Mouse (Mus musculus): ENCODE measurements around the gene Bglap2. TPM values are rescaled to one million over a fixed set of nuclear protein-coding genes. Genes with fewer than 3 reads are reported as not detected.

The Bglap2 gene
- polyA plus RNA-seq, 1 experiment from 2014 or later: 27.0 TPM

DNA sequence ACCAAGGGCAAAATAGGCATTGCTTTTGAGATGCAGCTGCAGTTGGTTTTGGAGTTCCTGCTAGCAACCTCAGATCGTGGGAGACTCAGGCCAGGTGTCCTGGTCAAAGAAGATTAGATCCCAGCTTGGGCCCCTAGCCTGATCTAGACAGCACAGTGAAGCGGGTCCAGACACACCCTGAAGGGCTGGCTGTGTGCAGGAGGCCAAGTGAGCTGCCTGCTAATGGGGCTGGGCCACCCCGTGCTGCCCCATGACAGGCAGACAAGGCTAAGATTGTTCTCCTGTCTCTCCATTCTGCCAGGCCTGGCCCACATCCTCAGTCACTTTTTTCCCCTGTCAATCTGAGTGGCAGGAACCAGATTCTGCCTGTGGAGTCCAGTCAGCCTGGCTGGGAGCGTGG is 14.8 kb downstream of the Bglap2 start:
- peaks cover 16% of the 10 kb centered on the region for H3K27me3 ChIP-seq (replicated peaks; ENCODE audit: control insufficient read depth, insufficient read depth, low read length)
- H3K4me3 ChIP-seq (ENCODE audit: low read depth, low read length): no peak overlapping the region
- no peaks in the 10 kb centered on the region for H3K9me3 ChIP-seq (ENCODE audit: control insufficient read depth, low read length)
- peaks cover 38% of the 10 kb centered on the region for H3K36me3 ChIP-seq (ENCODE audit: control insufficient read depth, insufficient read depth, low read length)
- 46% methylated on average over 4 of the region's 4 CpGs for WGBS
- peak overlapping the region; percentile 48; the same call in 1 of the 2 replicates for H3K27ac ChIP-seq (replicated peaks; ENCODE audit: low read depth, low read length)
- DNase-seq (ENCODE audit: low spot score): no peak
- peaks cover 6% of the 10 kb centered on the region; the same call in 1 of the 2 replicates for H3K4me1 ChIP-seq (ENCODE audit: control insufficient read depth, insufficient read depth, low read length)
- no peak overlapping the region for H3K4me2 ChIP-seq (ENCODE audit: low read depth, low read length)
- ATAC-seq (ENCODE audit: low read depth): no peak
- no peak overlapping the region for H3K9ac ChIP-seq (ENCODE audit: low read depth, low read length)

DNA sequence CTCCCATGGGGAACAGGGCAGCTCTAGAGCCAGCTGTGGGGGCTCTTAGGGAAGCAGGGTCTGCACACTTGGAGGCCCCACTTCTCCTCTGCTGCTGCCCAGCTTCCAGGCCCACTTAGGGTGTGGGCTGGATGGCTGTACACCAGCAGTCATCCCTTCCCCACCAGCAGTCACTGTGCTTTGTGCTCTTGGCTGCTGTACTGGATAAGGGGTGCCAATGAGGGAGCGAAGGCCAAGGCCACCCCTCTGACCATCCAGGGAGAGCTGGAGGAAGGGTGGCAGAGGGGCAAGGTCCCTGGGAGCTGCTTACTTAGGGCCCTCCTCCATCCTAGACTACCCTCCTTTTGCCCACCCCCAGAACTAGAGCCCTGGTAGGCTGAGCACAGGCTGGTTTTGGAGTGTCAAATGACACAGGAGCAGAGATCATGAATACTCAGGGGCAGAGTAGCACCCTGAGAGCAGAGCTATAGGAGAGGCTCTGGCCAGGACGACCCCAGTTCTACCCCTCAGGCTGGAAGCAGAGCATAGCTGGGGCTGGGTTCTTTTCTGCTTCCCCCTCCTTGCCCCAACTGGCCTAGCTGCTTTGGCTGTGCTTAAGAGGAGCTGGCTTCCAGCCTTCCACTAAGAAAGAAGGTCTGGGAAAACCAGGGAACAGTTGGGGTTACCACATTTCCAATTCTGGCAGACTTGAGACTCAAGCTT is 16.7 kb downstream of the Bglap2 start:
- H3K27me3 ChIP-seq (replicated peaks; ENCODE audit: control insufficient read depth, insufficient read depth, low read length): peaks cover 16% of the 10 kb centered on the region
- peaks cover 6% of the 10 kb centered on the region; the same call in 1 of the 2 replicates for H3K4me1 ChIP-seq (ENCODE audit: control insufficient read depth, insufficient read depth, low read length)
- peaks cover 57% of the 10 kb centered on the region for H3K36me3 ChIP-seq (ENCODE audit: control insufficient read depth, insufficient read depth, low read length)
- H3K4me3 ChIP-seq (ENCODE audit: low read depth, low read length): no peak overlapping the region
- 83% methylated on average over 2 of the region's 2 CpGs for WGBS
- ATAC-seq (ENCODE audit: low read depth) (no peak), DNase-seq (ENCODE audit: low spot score) (no peak)
- H3K9me3 ChIP-seq (ENCODE audit: control insufficient read depth, low read length): no peaks in the 10 kb centered on the region
- no peak overlapping the region for H3K4me2 ChIP-seq (ENCODE audit: low read depth, low read length)
- H3K27ac ChIP-seq (replicated peaks; ENCODE audit: low read depth, low read length): no peak overlapping the region
- no peak overlapping the region for H3K9ac ChIP-seq (ENCODE audit: low read depth, low read length)

DNA sequence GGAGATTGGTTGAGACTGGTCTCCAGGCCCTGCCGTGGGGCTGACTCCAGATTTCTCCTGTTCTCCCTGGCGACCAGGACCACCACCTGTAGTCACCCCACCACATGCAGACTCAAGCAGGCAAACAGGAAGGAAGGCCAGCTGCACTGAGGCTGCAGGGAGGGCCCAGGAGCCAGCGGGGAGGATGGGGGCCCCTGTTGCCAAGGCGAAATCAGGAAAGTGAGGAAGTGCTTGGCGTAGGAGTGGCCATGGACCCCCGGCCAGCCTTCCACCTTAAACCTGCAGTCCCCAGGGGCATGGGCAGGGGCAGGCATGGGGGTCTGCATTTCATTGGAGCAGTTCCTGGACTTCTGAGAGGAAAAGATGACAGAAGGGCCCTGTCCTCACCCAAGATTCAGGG is 17.4 kb downstream of the Bglap2 start:
- H3K4me1 ChIP-seq (ENCODE audit: control insufficient read depth, insufficient read depth, low read length): peaks cover 6% of the 10 kb centered on the region; the same call in 1 of the 2 replicates
- peaks cover 12% of the 10 kb centered on the region for H3K27me3 ChIP-seq (replicated peaks; ENCODE audit: control insufficient read depth, insufficient read depth, low read length)
- H3K9me3 ChIP-seq (ENCODE audit: control insufficient read depth, low read length): no peaks in the 10 kb centered on the region
- WGBS: 80% methylated on average over 6 of the region's 6 CpGs
- H3K9ac ChIP-seq (ENCODE audit: low read depth, low read length): no peak overlapping the region
- no peak overlapping the region for H3K4me3 ChIP-seq (ENCODE audit: low read depth, low read length)
- H3K36me3 ChIP-seq (ENCODE audit: control insufficient read depth, insufficient read depth, low read length): peaks cover 64% of the 10 kb centered on the region
- no peak for ATAC-seq (ENCODE audit: low read depth)
- no peak overlapping the region for H3K4me2 ChIP-seq (ENCODE audit: low read depth, low read length)
- H3K27ac ChIP-seq (replicated peaks; ENCODE audit: low read depth, low read length): no peak overlapping the region
- DNase-seq (ENCODE audit: low spot score): no peak

DNA sequence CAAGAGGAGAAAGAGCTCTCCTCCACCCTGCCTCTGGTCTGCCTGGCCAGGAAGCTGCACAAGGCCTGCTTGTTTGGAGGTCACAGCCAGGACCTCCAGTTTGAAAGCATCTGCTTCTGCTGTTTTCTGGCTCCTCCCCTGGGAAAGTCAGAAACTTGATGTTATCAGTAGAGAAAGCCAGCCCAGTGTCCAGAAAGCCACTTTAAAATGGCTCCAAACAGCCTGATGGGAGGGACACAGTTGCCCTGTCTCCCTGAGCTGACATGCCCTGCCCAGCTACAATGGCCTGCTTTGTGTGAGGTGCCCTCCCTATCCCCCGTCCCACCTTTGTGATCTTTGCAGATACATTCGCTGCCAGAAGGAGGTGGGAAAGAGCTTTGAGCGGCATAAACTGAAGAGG is 18.5 kb downstream of the Bglap2 start:
- H3K4me2 ChIP-seq (ENCODE audit: low read depth, low read length): no peak overlapping the region
- H3K9me3 ChIP-seq (ENCODE audit: control insufficient read depth, low read length): no peaks in the 10 kb centered on the region
- H3K27ac ChIP-seq (replicated peaks; ENCODE audit: low read depth, low read length): no peak overlapping the region
- H3K9ac ChIP-seq (ENCODE audit: low read depth, low read length): no peak overlapping the region
- ATAC-seq (ENCODE audit: low read depth) (no peak), DNase-seq (ENCODE audit: low spot score) (no peak)
- H3K27me3 ChIP-seq (replicated peaks; ENCODE audit: control insufficient read depth, insufficient read depth, low read length): 0 out of 2 replicates have a peak, but pooled peaks cover 2% of the 10 kb centered on the region
- 39% methylated on average over 3 of the region's 3 CpGs for WGBS
- H3K4me1 ChIP-seq (ENCODE audit: control insufficient read depth, insufficient read depth, low read length): peaks cover 6% of the 10 kb centered on the region; the same call in 1 of the 2 replicates
- no peak overlapping the region for H3K4me3 ChIP-seq (ENCODE audit: low read depth, low read length)
- peaks cover 75% of the 10 kb centered on the region for H3K36me3 ChIP-seq (ENCODE audit: control insufficient read depth, insufficient read depth, low read length)

DNA sequence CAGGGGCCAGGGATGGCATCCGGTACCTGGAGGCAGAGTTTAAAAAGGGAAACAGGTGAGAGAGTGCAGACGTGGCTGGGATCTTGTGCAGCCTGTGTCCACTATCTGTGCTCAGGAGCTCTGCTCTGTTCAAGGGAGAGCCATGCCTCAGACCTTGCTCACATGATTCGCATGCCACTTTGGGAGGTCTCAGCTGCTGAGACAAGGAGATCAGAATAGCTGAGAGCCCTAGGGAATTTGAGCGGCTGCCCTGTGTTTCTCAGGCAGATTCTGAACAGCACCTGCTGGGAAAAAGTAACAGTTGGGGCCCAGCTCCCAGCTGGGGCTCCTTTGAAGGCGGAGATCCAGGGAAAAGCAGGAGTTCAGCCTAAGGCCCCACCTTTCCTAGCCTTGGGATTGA is 18.9 kb downstream of the Bglap2 start:
- no peak overlapping the region for H3K9ac ChIP-seq (ENCODE audit: low read depth, low read length)
- WGBS: 60% methylated on average over 5 of the region's 5 CpGs
- no peaks in the 10 kb centered on the region for H3K9me3 ChIP-seq (ENCODE audit: control insufficient read depth, low read length)
- H3K27me3 ChIP-seq (replicated peaks; ENCODE audit: control insufficient read depth, insufficient read depth, low read length): no peaks in the 10 kb centered on the region
- H3K4me1 ChIP-seq (ENCODE audit: control insufficient read depth, insufficient read depth, low read length): 0 out of 2 replicates have a peak, but pooled peaks cover 2% of the 10 kb centered on the region
- H3K4me3 ChIP-seq (ENCODE audit: low read depth, low read length): no peak overlapping the region
- H3K27ac ChIP-seq (replicated peaks; ENCODE audit: low read depth, low read length): no peak overlapping the region
- peaks cover 79% of the 10 kb centered on the region for H3K36me3 ChIP-seq (ENCODE audit: control insufficient read depth, insufficient read depth, low read length)
- ATAC-seq (ENCODE audit: low read depth) (peak; percentile 19; the same call in 1 of the 2 replicates), DNase-seq (ENCODE audit: low spot score) (peak; percentile 66)
- no peak overlapping the region for H3K4me2 ChIP-seq (ENCODE audit: low read depth, low read length)

DNA sequence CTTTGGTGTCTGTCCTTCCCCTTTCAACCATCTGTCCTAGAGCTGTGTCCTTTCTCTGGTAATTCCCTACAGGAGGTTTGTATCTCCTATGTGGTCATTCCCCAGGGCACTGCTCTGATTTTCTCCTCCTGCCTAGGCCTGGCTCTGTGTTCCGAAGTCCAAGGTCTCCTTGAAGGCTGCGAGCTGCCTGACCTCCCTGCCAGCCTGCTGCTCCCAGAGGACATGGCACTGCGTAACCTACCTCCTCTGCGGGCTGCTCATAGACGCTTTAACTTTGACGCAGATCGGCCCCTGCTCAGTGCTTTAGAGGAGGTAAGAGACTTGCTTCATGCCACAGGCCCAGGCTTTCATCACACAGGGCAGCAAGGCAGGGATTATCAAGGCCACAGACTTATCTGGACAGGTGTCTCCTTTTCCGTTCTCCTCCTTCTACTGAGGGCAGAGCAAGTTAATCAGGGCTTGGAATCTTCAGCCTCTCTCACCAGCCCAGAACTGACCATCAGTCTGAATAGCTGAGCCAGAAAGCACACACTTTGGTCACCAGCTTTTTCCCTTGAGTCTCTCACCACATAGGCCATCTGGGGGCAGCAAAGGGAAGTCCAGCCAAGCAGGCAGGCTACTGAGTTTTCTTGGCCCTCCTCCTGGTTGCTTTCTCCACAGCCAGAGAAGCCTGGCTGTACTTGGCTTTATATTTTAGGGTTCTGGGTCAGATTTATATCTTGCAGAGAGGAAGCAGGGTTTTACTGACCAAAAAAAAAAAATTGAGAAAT is 23.9 kb downstream of the Bglap2 start:
- H3K27ac ChIP-seq (replicated peaks; ENCODE audit: low read depth, low read length): no peak overlapping the region
- H3K27me3 ChIP-seq (replicated peaks; ENCODE audit: control insufficient read depth, insufficient read depth, low read length): no peaks in the 10 kb centered on the region
- no peaks in the 10 kb centered on the region for H3K9me3 ChIP-seq (ENCODE audit: control insufficient read depth, low read length)
- H3K4me2 ChIP-seq (ENCODE audit: low read depth, low read length): no peak overlapping the region
- ATAC-seq (ENCODE audit: low read depth) (no peak), DNase-seq (ENCODE audit: low spot score) (no peak)
- H3K36me3 ChIP-seq (ENCODE audit: control insufficient read depth, insufficient read depth, low read length): peaks cover 98% of the 10 kb centered on the region
- H3K4me3 ChIP-seq (ENCODE audit: low read depth, low read length): no peak overlapping the region
- WGBS: 97% methylated on average over 8 of the region's 8 CpGs
- no peaks in the 10 kb centered on the region for H3K4me1 ChIP-seq (ENCODE audit: control insufficient read depth, insufficient read depth, low read length)
- no peak overlapping the region for H3K9ac ChIP-seq (ENCODE audit: low read depth, low read length)

DNA sequence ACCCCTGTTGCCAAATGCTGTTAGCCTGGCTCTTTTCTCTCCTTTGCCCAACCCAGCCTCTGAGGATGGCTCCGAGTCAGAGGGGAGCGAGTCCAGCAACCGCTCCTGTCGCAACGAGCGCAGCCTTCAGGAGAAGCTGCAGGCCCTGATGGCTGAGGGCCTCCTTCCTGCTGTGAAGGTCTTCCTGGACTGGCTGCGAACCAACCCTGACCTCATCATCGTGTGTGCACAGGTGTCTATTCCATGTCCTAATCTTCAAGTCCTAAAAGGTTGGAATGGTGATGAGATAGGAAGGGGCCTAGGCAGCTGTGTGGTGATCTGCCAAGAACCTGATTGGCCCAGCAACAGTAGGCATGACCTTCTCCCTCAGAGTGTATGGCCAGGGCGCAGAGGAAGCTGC is 25.6 kb downstream of the Bglap2 start:
- Histone ChIP-seq H3K4me3 (ENCODE audit: low read depth, low read length) (no peak overlapping the region), H3K36me3 (ENCODE audit: control insufficient read depth, insufficient read depth, low read length) (peaks cover 98% of the 10 kb centered on the region), H3K9ac (ENCODE audit: low read depth, low read length) (no peak overlapping the region), H3K4me1 (ENCODE audit: control insufficient read depth, insufficient read depth, low read length) (no peaks in the 10 kb centered on the region), H3K27me3 (replicated peaks; ENCODE audit: control insufficient read depth, insufficient read depth, low read length) (no peaks in the 10 kb centered on the region), H3K9me3 (ENCODE audit: control insufficient read depth, low read length) (no peaks in the 10 kb centered on the region), H3K27ac (replicated peaks; ENCODE audit: low read depth, low read length) (no peak overlapping the region), H3K4me2 (ENCODE audit: low read depth, low read length) (no peak overlapping the region)
- ATAC-seq (ENCODE audit: low read depth) (no peak), DNase-seq (ENCODE audit: low spot score) (no peak)
- WGBS: 90% methylated on average over 9 of the region's 9 CpGs

DNA sequence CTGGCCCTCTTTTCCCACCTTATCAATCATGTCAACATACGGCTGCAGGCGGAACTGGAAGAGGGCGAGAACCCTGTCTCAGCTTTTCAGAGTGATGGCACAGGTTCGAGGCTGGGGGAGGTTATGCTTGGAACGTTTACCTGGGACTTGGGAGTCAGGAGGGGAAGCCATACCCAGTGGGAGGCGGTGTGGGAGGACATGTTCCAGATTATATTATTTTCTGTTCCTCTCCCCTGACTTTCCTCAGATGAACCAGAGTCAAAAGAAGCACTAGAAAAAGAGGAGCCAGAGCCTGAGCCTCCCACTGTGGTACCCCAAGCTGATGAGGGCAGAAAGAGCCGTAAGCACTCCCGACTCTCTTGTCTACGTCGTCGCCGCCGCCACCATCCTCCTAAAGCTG is 27.8 kb downstream of the Bglap2 start:
- Histone ChIP-seq H3K9ac (ENCODE audit: low read depth, low read length) (no peak overlapping the region), H3K27ac (replicated peaks; ENCODE audit: low read depth, low read length) (no peak overlapping the region), H3K4me1 (ENCODE audit: control insufficient read depth, insufficient read depth, low read length) (no peaks in the 10 kb centered on the region), H3K27me3 (replicated peaks; ENCODE audit: control insufficient read depth, insufficient read depth, low read length) (no peaks in the 10 kb centered on the region), H3K4me3 (ENCODE audit: low read depth, low read length) (no peak overlapping the region), H3K36me3 (ENCODE audit: control insufficient read depth, insufficient read depth, low read length) (peaks cover 98% of the 10 kb centered on the region), H3K4me2 (ENCODE audit: low read depth, low read length) (no peak overlapping the region), H3K9me3 (ENCODE audit: control insufficient read depth, low read length) (no peaks in the 10 kb centered on the region)
- 90% methylated on average over 13 of the region's 13 CpGs for WGBS
- ATAC-seq (ENCODE audit: low read depth) (no peak), DNase-seq (ENCODE audit: low spot score) (no peak)
